Mouse (Mus musculus) adrenal gland, adult 8-10 months (tissue): Measurements from ENCODE around the gene Zfp456. TPM values are rescaled to one million over a fixed set of nuclear protein-coding genes. Genes with fewer than 3 reads are reported as not detected.
A peak's percentile ranks its signal among the peaks of the same experiment; 100 is the strongest.
"Not testable (repeated sequence)": the region's sequence is repeated elsewhere in the genome, so short reads cannot be mapped to it uniquely, and the experiment has no call there.

ENCODE experiments used
- DNase-seq: peaks from one replicate; pipeline ENCODE4 v3.0.0; 2022
- total RNA-seq, 4 experiments: library from RNA; stranded (reverse); gene quantifications; 2 replicates each; pipeline ENCODE4 v1.2.4; 2022

The Zfp456 gene
- 1 to 10 TPM; 1.2 to 2.8 (median 1.9) TPM for total RNA-seq

DNA sequence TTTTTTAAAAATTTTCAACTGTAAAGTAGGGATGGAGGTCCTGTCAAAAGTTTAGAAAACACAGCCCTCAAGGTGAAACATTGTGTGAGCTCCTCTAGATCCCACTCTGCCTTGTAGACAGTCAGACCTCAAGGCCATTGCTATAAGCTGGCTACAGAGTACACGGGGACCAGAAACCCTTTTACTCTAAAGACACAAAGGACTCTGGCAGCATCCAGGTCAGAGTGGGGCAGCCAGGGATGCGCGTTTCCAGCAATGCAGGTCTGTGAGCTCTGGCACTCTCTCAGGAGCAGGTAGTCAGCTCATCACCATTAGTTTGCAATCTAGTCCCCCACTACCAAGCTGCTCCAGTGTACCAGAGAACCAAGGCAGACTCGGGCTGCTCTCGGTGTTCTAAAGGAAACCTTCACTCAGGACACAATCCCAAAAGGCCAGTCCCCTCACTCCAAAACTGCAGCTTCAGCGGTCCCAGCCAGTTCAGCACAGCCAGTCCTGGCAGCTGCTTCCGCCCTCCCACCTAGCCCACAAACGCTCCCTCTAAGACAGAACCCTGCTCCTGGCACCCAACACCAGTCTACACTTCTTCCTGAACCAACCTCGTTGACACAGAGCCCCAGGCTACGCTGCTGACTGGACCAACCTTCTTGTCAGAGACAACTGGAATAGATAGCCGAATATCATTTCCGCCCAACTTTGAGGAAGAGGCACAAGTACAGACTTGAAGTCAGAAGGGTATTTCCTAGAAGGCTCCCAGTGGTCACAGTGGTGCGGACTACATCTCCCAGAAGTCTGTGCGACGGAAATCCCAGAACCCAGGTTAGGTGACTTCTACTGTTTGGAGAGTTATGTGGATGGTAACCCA, at the start of gene Zfp456, which contains the start of gene Gm28041:
TSS of gene Zfp456 (minus strand) at position 761 of the 862 bp plus-strand sequence.
TSS of gene Gm28041 (minus strand) at position 684 of the 862 bp plus-strand sequence.
- DNase-seq = peak; percentile 61

DNA sequence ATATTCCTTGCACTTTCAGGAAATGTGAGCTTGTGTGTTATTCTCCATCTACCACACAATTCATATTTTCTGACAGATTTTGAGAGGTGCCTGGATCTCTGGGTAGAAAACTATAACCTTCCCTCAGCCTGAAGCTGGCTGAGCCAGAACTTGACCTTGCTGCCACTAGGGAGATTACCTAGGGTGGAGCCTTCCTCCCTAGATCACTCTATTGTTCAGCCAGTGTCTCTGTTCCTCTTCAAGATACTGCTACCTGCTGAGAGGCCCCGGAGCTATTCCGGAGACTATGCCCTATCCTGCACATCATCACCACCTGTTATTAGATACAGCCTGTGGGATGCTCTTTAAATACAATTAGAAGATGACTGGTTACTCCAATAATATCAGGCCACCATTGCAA, 46.9 kb upstream of the Zfp456 start:
- not testable (repeated sequence) for DNase-seq

GRCm38 (mm10) chr13:67421207-67421857, 45.7 kb upstream of the Zfp456 start, which contains the start of gene Zfp459:
TSS of gene Zfp459 (minus strand) at chr13:67421418.
- peak; percentile 16 for DNase-seq

DNA sequence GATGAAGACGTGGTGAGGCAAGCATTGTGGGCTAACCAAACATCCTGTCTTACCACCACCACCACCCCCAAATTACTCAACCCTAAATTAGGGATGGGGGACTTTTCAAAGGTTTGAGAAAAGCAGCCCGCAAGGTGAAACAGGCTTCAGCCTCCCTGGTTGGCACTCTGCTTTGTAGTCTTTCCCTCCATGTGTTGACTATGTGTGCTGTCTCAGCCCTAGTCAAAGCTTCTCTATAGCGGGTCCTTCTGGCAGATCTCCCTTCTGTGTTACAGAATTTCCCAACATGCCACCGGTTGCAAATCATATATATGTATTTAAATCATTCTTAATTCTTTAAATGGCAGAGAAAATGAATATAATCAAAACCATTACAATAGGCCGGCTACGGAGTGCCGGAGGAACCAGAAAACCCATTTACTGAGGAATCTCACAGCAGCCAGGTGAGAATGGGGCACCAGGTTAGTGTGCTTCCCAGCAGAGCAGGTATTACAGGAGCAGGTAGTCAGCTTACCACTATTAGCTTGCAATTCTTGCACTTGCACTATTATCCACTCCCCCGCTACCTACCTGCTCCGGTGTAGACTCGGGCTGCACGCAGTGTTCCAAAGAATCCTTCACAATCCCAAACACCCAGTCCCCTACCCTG, 45.1 kb upstream of the Zfp456 start:
- DNase-seq = no peak

DNA sequence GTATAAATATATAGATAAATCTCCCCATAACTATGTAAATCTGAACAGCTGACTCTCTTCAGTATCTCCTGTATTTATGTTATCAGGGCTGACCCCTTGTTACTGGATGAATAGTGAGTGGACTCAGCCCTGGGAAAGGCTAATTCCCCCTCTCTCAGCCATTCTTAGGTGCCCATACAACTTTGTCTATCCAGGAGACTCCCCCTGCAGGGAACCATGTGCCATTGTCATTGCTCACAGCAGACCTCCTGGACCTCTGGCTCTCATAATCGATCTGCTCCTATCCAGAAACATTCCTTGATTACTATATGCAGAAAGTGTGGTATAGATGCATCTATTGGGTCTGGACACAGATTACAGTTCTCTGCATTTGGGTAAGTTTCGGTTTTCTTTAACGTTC, 41.2 kb upstream of the Zfp456 start:
- DNase-seq = no peak

DNA sequence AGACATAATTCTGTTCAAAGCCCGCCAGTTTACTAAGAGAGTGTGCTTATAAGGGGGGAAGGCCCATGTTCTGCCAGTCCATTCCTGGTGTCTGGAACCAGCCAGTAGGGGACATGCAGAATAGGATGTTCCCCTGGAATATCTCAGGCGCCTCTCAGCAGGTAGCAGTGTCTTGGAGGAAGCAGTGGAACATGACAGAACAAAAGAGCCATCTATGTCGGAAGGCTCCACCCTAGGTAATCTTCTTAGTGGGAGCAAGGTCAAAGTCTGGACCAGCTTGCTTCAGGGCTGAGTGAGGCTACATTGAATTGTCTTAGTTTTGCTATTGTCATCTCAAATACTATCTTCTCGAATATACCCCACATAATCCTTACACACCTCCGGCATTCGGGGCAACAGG, 40.1 kb upstream of the Zfp456 start:
- DNase-seq = no peak

GRCm38 (mm10) chr13:67413634-67414033, 38.0 kb upstream of the Zfp456 start:
- DNase-seq = not testable (repeated sequence)

- DNase-seq = peak; percentile 59
Measured at GRCm38 (mm10) chr13:67399183-67399903, 23.7 kb upstream of the Zfp456 start, which contains the start of gene Zfp429. TSS of gene Zfp429 (minus strand) at chr13:67399819.

GRCm38 (mm10) chr13:67376255-67376654, 645 bp upstream of the Zfp456 start:
- DNase-seq = not testable (repeated sequence)

- DNase-seq = peak; percentile 85
Measured at GRCm38 (mm10) chr13:67360131-67360744, 15.4 kb downstream of the Zfp456 start, which contains the start of the genes Gm28044 and Zfp953. TSS of gene Gm28044 (minus strand) at chr13:67360536. TSS of gene Zfp953 (minus strand) at chr13:67360605.

DNA sequence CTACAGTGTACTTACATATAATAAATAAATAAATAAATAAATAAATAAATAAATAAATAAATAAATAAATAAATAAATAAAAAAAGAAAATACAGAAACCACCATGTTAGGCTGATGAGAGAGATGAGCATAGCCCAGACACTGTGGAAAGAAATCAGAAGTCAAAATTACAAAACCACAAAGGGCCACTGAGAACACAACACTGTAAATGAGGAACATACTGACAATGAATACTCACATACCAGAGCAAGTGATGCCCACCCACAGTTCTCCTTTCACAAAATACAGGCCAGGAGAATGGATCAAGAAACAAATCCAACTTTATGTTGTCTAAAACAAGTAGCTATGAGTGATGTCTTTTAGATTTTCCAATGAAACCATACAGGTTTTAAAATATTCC, 23.8 kb downstream of the Zfp456 start:
- no peak for DNase-seq

GRCm38 (mm10) chr13:67343422-67343821, 32.2 kb downstream of the Zfp456 start:
- no peak for DNase-seq

GRCm38 (mm10) chr13:67332877-67333276, 42.7 kb downstream of the Zfp456 start:
- no peak for DNase-seq

- DNase-seq = peak; percentile 86
Measured at GRCm38 (mm10) chr13:67332019-67332724, 43.4 kb downstream of the Zfp456 start, which contains the start of gene Zfp595. TSS of gene Zfp595 (minus strand) at chr13:67332570.

Other genes with a start within 250 kb of the Zfp456 start
- 1 to 10 TPM; 5.6 to 9.3 (median 6.9) TPM for gene Rsl1, start 202.6 kb downstream of the Zfp456 start, total RNA-seq
- 1 to 10 TPM; 2.3 to 3.0 (median 2.6) TPM for gene Zfp455, start 181.3 kb downstream of the Zfp456 start, total RNA-seq
- 1 to 10 TPM; 2.9 to 5.5 (median 4.4) TPM for gene Zfp458, start 97.3 kb downstream of the Zfp456 start, total RNA-seq
- gene Zfp457, start 69.3 kb downstream of the Zfp456 start, total RNA-seq = 1 to 10 TPM; 3.0 to 4.8 (median 4.4) TPM
- 1 to 10 TPM; 5.3 to 6.1 (median 5.6) TPM for gene Zfp595, start 43.2 kb downstream of the Zfp456 start, total RNA-seq
- 1 to 10 TPM in 2 of 4 experiments, not detected in 2; 3.7 to 3.9 TPM for gene Gm28044, start 15.3 kb downstream of the Zfp456 start, total RNA-seq
- gene Zfp953, start 15.2 kb downstream of the Zfp456 start, total RNA-seq = 1 to 10 TPM; 2.7 to 3.8 (median 3.0) TPM
- 1 to 10 TPM in 3 of 4 experiments, under 1 TPM in 1; 0.46 to 3.7 (median 1.6) TPM for gene Gm28041, start 77 bp downstream of the Zfp456 start, total RNA-seq
- gene Zfp429, start 24.0 kb upstream of the Zfp456 start, total RNA-seq = 1 to 10 TPM; 3.5 to 7.4 (median 5.4) TPM
- gene Zfp459, start 45.6 kb upstream of the Zfp456 start, total RNA-seq = 1 to 10 TPM in 3 of 4 experiments, under 1 TPM in 1; 0.99 to 5.2 (median 2.8) TPM
- 10 to 100 TPM; 17.9 to 28.8 (median 23.0) TPM for gene Zfp874a, start 75.8 kb upstream of the Zfp456 start, total RNA-seq
- 10 to 100 TPM; 17.7 to 23.8 (median 18.7) TPM for gene Zfp874b, start 108.4 kb upstream of the Zfp456 start, total RNA-seq
- gene Zfp58, start 124.7 kb upstream of the Zfp456 start, total RNA-seq = 10 to 100 TPM in 2 of 4 experiments, 1 to 10 TPM in 2; 7.4 to 10.7 (median 9.5) TPM
- 1 to 10 TPM in 1 of 4 experiments, not detected in 3; 1.0 TPM for gene Gm26965, start 150.3 kb upstream of the Zfp456 start, total RNA-seq
- gene Zfp87, start 150.4 kb upstream of the Zfp456 start, total RNA-seq = 10 to 100 TPM; 16.7 to 22.7 (median 19.6) TPM
- 10 to 100 TPM in 3 of 4 experiments, 1 to 10 TPM in 1; 9.8 to 11.0 (median 10.4) TPM for gene Zfp748, start 178.0 kb upstream of the Zfp456 start, total RNA-seq
- gene Zfp729b, start 233.9 kb upstream of the Zfp456 start, total RNA-seq = 10 to 100 TPM in 1 of 4 experiments, 1 to 10 TPM in 3; 6.7 to 11.0 (median 9.3) TPM